Comparison of ENCODE assay signal across 29 mouse cellular contexts in genomic region chr10:53167767-53168166, GRCm38 (mm10).
"Had no signal": no experiment of that assay in that cellular context is flagged by ENCODE, and none has a peak within 500 bp of the region (broad histone marks: within the 10 kb centered on the region; RNA-seq: fewer than 3 reads in every experiment).

No protein-coding gene starts in this region.

- DNase-seq: left cerebral cortex, postnatal 4 days; liver; liver, embryonic 13.5 days; liver, postnatal 0 days; lung, adult 18-20 months; lung, adult 2 months; lung, embryonic 14.5 days; lung, postnatal 10 days; lung, postnatal 14 days; lung, postnatal 36 days; lung, postnatal 4 days; midbrain, embryonic 14.5 days had no signal

- H3K9me3 ChIP-seq: limb, embryonic 10.5 days; limb, embryonic 12.5 days; limb, embryonic 13.5 days; limb, embryonic 15.5 days; liver, embryonic 12.5 days; liver, embryonic 13.5 days; liver, embryonic 15.5 days; lung, embryonic 15.5 days; megakaryocyte, embryonic 14.5 days; midbrain, embryonic 10.5 days; midbrain, embryonic 12.5 days; midbrain, embryonic 13.5 days; midbrain, embryonic 15.5 days had no signal

- H3K27me3 ChIP-seq: limb, embryonic 12.5 days; limb, embryonic 13.5 days; limb, embryonic 15.5 days; liver, embryonic 12.5 days; liver, embryonic 13.5 days; liver, embryonic 15.5 days; lung, embryonic 15.5 days; megakaryocyte, embryonic 14.5 days; midbrain, embryonic 12.5 days; midbrain, embryonic 13.5 days; midbrain, embryonic 15.5 days had no signal

- H3K4me3 ChIP-seq: limb, embryonic 10.5 days; limb, embryonic 12.5 days; limb, embryonic 13.5 days; limb, embryonic 15.5 days; liver, embryonic 12.5 days; liver, embryonic 13.5 days; liver, embryonic 15.5 days; lung, embryonic 15.5 days; megakaryocyte, embryonic 14.5 days; midbrain, embryonic 10.5 days; midbrain, embryonic 12.5 days; midbrain, embryonic 13.5 days; midbrain, embryonic 15.5 days; myocyte had no signal

- H3K4me2 ChIP-seq: limb, embryonic 12.5 days; limb, embryonic 13.5 days; limb, embryonic 15.5 days; liver, embryonic 11.5 days; liver, embryonic 12.5 days; liver, embryonic 13.5 days; liver, embryonic 15.5 days; lung, embryonic 14.5 days; lung, embryonic 15.5 days; midbrain, embryonic 11.5 days; midbrain, embryonic 12.5 days; midbrain, embryonic 13.5 days; midbrain, embryonic 15.5 days had no signal

- H3K9ac ChIP-seq: limb, embryonic 12.5 days; limb, embryonic 13.5 days; limb, embryonic 15.5 days; liver, embryonic 12.5 days; liver, embryonic 13.5 days; liver, embryonic 14.5 days; liver, embryonic 15.5 days; liver, postnatal 0 days; lung, embryonic 14.5 days; lung, embryonic 15.5 days; midbrain, embryonic 12.5 days; midbrain, embryonic 13.5 days; midbrain, embryonic 15.5 days had no signal

- H3K4me1 ChIP-seq: limb, embryonic 12.5 days; limb, embryonic 15.5 days; liver, embryonic 12.5 days; liver, embryonic 13.5 days; liver, embryonic 15.5 days; lung, embryonic 15.5 days; midbrain, embryonic 10.5 days; midbrain, embryonic 12.5 days; midbrain, embryonic 13.5 days; midbrain, embryonic 15.5 days had no signal

- H3K27ac ChIP-seq: limb, embryonic 10.5 days; limb, embryonic 12.5 days; limb, embryonic 13.5 days; limb, embryonic 15.5 days; liver, embryonic 12.5 days; liver, embryonic 13.5 days; liver, embryonic 14.5 days; liver, embryonic 15.5 days; lung, embryonic 15.5 days; macrophage; midbrain, embryonic 10.5 days; midbrain, embryonic 12.5 days; midbrain, embryonic 13.5 days; midbrain, embryonic 15.5 days had no signal

- H3K36me3 ChIP-seq: limb, embryonic 10.5 days; limb, embryonic 12.5 days; limb, embryonic 13.5 days; limb, embryonic 15.5 days; liver, embryonic 12.5 days; liver, embryonic 13.5 days; liver, embryonic 15.5 days; lung, embryonic 15.5 days; midbrain, embryonic 10.5 days; midbrain, embryonic 12.5 days; midbrain, embryonic 13.5 days; midbrain, embryonic 15.5 days had no signal
